Mouse (Mus musculus): ENCODE measurements around the gene Ptprq. TPM values are rescaled to one million over a fixed set of nuclear protein-coding genes. Genes with fewer than 3 reads are reported as not detected.

Gene Ptprq
- polyA plus RNA-seq (2014; fragmentation: Illumina TruSeq; extraction: RNeasy Lipid Tissue Mini Kit (QIAGEN cat#74804); ENCODE audit: low read depth, low replicate concordance): 0.08 TPM

GRCm38 (mm10) chr10:107719806-107720205 lies at the start of gene Ptprq:
Ptprq (minus strand) TSS chr10:107720051.

GRCm38 (mm10) chr10:107494568-107494967 lies 225.3 kb downstream of the Ptprq start, which contains the start of gene Myf6:
Myf6 (minus strand) TSS chr10:107494737.

DNA sequence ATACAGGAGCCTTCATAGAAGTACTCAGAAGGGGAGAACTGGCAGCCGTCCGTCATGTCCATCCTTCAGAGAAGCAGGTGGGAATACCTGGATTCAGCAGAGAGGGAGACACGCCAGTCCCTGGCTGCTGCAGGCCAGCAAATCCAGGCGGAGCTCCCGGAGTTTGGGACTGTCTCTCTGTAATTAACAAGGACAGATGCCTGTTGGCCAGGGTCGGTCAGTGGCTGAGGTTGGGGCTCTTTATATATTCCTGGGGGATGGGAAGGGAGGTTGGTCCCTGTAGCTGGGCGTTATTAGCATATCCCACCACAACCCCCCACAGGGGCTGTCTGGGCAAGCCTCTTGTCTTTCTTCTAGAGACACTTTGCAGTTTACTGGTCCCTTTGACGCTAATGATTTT lies 234.0 kb downstream of the Ptprq start, which contains the start of gene Myf5:
TSS of gene Myf5 (minus strand) at position 265 of the 400 bp plus-strand sequence.

Other genes with a start within 250 kb of the Ptprq start
- gene Myf5, start 233.9 kb downstream of the Ptprq start, polyA plus RNA-seq (2014; fragmentation: Illumina TruSeq; extraction: RNeasy Lipid Tissue Mini Kit (QIAGEN cat#74804); ENCODE audit: low read depth, low replicate concordance): not detected
- gene Myf6, start 225.3 kb downstream of the Ptprq start, polyA plus RNA-seq (2014; fragmentation: Illumina TruSeq; extraction: RNeasy Lipid Tissue Mini Kit (QIAGEN cat#74804); ENCODE audit: low read depth, low replicate concordance): not detected
- not detected for gene Otogl, start 192.1 kb upstream of the Ptprq start, polyA plus RNA-seq (2014; fragmentation: Illumina TruSeq; extraction: RNeasy Lipid Tissue Mini Kit (QIAGEN cat#74804); ENCODE audit: low read depth, low replicate concordance)

All from kidney, adult 10 weeks (tissue).